ENCODE assay signal across 17 mouse cellular contexts in the genomic region with DNA sequence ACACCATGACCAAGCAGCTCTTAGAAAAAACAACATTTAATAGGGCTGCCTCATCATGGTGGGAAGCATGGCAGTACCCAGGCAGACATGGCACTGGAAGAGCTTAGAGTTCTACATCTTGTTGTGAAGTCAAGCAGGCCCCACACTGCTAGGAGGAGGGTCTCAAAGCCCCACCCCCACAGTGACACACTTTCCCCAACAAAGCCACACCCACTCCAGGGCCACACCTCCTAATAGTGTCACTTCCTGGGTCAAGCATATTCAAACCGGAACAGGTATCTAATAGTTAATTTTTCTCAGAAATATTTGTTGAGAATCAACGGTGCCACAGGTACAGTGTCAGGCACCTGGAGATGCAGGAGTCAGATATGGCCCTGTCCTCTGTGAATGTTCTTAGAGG.
"Had no signal": no experiment of that assay in that cellular context is flagged by ENCODE, and none has a peak within 500 bp of the region (broad histone marks: within the 10 kb centered on the region; RNA-seq: fewer than 3 reads in every experiment).

No protein-coding gene starts in this region.

- H3K4me1 ChIP-seq: megakaryocyte, embryonic 14.5 days; midbrain, embryonic 13.5 days; midbrain, embryonic 15.5 days; neural tube, embryonic 12.5 days; stomach, embryonic 15.5 days had no signal

- H3K4me2 ChIP-seq: lung, embryonic 15.5 days; midbrain, embryonic 11.5 days; midbrain, embryonic 13.5 days; midbrain, embryonic 15.5 days; neural tube, embryonic 12.5 days; stomach, embryonic 15.5 days had no signal

- H3K4me3 ChIP-seq: lung, embryonic 15.5 days; megakaryocyte, embryonic 14.5 days; midbrain, embryonic 13.5 days; midbrain, embryonic 15.5 days; neural tube, embryonic 12.5 days; stomach, embryonic 15.5 days had no signal

- H3K27me3 ChIP-seq: lung, embryonic 15.5 days; midbrain, embryonic 13.5 days; midbrain, embryonic 15.5 days; neural tube, embryonic 12.5 days; stomach, embryonic 15.5 days had no signal

- ATAC-seq: lung, postnatal 0 days; midbrain, embryonic 13.5 days; midbrain, embryonic 15.5 days had no signal

- H3K36me3 ChIP-seq: lung, embryonic 15.5 days; midbrain, embryonic 13.5 days; midbrain, embryonic 15.5 days; neural tube, embryonic 12.5 days; stomach, embryonic 15.5 days had no signal

- DNase-seq: lung, adult 2 months; lung, postnatal 14 days; lung, postnatal 36 days; right cerebral cortex, postnatal 14 days; thymus, adult 2 months; thymus, postnatal 25 days; thymus, postnatal 4 days had no signal

- H3K9ac ChIP-seq: lung, embryonic 15.5 days; midbrain, embryonic 13.5 days; midbrain, embryonic 15.5 days; neural tube, embryonic 12.5 days; stomach, embryonic 15.5 days had no signal

- H3K27ac ChIP-seq: lung, embryonic 15.5 days; macrophage; midbrain, embryonic 13.5 days; midbrain, embryonic 15.5 days; neural tube, embryonic 12.5 days; stomach, embryonic 15.5 days; stomach, postnatal 0 days had no signal

- H3K9me3 ChIP-seq: lung, embryonic 15.5 days; midbrain, embryonic 13.5 days; midbrain, embryonic 15.5 days; neural tube, embryonic 12.5 days; stomach, embryonic 15.5 days had no signal
